Mouse (Mus musculus) common myeloid progenitor, adult 5-6 weeks (primary cell): ENCODE data around the gene Gm5485. TPM values are rescaled to one million over a fixed set of nuclear protein-coding genes. Genes with fewer than 3 reads are reported as not detected.

Experiments used
- ATAC-seq: replicated peaks from 2 replicates; pipeline ENCODE4 v1.8.0; 2016; ENCODE audit warnings: low read depth, mild to moderate bottlenecking, moderate TSS enrichment, inconsistent platforms; ENCODE audit not compliant: poor library complexity, severe bottlenecking
- total RNA-seq: library from RNA; stranded (forward); fragments of 200-1000, 187-1606 nt; gene quantifications from 2 replicates; pipeline ENCODE4 v1.2.3, GENCODE M21; 2017

Gm5485 gene
- total RNA-seq, result not detected in 2 replicates

GRCm38 (mm10) chr16:48412246-48412645, at the start of gene Gm5485:
Gm5485 (minus strand) TSS chr16:48412416.
- no peak for ATAC-seq

GRCm38 (mm10) chr16:48453264-48453663, 41.0 kb upstream of the Gm5485 start:
- no peak for ATAC-seq

DNA sequence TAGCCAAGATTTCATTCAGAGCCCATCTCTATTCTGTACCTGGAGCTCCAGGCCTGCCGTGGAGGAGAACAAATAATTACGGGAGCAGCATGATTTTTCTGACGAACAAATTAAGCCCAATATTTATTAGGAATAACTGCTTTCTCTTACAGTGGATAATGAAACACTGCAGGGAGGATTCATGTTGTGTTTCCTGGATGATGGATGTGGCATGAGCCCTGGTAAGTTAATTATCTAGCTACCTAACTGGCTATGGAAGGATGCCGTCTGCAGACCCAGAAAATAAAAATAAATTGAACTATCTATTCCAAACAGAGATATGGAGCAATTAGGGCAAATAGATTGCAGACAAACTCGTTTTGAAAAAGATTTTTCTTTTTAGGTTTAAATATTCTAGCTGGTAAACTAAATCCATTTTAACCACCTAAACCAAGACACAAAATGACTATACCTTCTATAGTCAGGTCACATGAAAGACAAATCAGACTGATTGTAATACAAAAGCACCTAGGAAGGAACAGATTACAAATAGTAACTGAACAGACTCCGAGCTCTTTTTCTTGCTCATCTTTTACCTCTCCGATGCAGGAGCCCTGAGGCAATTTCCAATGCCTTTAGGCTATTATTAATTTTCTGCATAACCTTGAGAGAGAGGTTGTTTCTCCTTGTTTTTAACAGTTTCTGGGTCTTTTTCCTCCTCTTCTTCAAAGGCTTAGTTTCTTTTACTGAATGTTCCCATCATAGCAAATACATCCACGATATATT, 34.1 kb upstream of the Gm5485 start:
- ATAC-seq, result no peak

- no peak for ATAC-seq
Observed at GRCm38 (mm10) chr16:48444589-48444988, 32.4 kb upstream of the Gm5485 start.

DNA sequence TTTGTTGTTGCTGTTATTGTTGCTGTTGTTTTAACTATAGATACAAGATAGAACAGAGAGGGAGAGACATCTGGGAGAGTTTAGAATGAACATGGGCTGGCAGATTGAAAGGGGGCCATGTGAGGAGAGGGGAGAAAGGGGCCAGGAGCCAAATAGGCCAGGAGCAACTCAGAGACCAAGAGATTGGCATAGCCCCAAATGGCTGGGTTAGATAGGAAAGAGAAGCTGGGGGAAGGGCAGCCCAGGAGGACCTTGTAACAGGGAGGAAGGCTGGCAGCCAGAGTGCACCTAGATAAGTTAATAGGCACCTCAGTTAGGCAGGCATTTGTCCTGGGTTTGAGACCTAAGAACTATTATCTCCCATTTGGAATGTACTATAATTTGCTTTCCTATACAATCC, 25.3 kb upstream of the Gm5485 start:
- ATAC-seq, result 0 out of 2 replicates have a peak, but pooled peaks have one; percentile 29

DNA sequence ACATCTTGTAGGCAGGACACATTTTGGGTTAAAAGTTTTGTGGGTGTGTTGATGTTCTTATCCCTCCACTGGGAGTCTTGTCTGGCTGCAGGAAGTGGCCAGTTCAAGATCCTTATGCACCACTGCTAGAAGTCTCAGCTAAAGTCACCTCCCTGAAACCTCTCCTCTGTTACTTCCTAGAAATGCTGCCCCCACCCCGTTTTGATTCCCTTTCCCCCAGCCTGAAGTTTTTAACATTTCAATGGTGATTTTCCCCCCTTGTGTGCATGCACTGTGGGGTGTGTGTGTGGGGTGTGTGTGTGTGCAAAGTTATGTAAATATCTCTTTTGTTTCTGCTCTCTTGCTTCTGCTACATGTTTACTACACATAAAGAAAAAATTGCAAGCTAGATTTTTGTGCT, 23.2 kb upstream of the Gm5485 start:
- no peak for ATAC-seq

DNA sequence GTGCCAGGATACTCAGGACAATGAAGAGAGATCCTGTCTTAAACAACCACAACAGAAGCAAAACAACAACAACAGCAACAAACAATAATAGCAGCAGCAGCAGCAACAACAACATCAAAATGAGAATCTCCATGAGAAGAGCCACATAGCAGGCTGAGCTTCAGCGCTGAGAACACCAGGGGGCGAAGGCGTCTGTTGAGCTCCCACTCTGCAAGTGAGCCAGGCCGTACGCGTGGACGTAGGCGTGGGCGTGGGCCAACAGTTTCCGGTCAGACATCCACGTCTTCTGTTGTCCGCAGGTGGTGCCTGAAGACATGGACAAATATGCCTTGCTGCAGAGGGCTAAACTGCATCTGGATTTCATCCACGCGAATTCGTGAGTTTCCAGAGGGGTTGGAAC, 18.8 kb upstream of the Gm5485 start, which contains the start of gene Morc1:
Gene Morc1, plus strand, starts transcription at position 211 of the 400 bp plus-strand sequence.
- no peak for ATAC-seq

- no peak for ATAC-seq
Observed at GRCm38 (mm10) chr16:48429427-48429826, 17.2 kb upstream of the Gm5485 start.

DNA sequence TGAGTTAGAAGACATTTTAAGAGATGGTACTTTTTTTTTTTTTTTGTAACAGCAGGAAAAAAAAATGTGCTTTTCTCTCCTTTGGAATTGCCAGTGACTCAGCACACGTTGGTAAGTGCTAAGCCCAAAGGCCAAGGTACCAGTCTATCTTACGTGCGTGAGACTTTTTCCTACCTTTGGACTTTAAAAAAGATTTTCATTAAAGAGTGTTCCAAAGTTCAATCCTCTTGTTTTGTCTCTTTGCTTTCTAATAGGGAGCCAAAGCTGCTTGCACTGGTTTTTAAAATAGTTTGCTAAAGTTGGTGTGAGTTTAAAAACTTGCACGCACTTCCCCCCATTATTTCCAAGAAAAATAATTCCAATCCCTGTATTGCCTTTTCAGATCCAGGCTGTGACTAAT, 11.9 kb upstream of the Gm5485 start:
- no peak for ATAC-seq

DNA sequence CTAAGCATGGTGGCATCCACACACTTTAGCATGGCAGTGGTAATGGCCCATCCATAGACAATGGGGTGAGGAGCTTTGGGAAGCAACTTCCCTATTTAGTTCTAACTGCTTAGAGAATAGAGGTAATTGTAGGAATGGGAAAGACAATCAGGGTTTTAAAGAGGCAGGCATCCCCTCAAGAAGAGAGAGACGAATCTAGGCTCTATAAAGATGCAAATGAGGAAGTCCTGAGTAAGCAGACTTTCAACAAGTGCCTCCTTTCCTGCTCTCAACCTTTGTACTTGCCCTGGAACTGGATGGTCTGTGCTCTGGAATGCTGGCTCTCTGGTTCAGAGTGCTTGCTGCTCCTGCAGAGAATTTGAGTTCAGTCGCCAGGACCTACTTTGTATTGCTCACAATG, 10.3 kb upstream of the Gm5485 start:
- ATAC-seq, result no peak

- peak; percentile 95 for ATAC-seq
Observed at GRCm38 (mm10) chr16:48419035-48419434, 6.8 kb upstream of the Gm5485 start.

DNA sequence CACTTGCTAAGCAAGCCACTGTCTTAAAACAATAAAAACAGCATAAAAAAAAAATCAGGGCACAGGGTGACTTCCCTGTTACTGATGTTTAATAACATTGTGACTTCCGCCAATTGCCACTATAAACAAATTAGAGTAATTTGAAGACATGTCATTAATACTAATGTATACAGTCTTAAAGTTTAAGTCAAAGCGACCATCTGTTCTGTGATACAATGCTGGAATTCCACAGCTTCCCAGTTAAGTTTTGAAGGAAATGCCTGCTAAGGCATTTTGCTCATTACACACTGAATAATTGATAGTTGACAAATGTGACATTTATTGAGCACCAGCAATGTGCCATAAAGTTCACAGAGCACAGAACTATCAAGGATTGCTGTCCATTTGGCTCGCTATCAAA, 6.3 kb upstream of the Gm5485 start:
- ATAC-seq, result no peak

- no peak for ATAC-seq
Observed at GRCm38 (mm10) chr16:48410125-48410524, 2.1 kb downstream of the Gm5485 start.

DNA sequence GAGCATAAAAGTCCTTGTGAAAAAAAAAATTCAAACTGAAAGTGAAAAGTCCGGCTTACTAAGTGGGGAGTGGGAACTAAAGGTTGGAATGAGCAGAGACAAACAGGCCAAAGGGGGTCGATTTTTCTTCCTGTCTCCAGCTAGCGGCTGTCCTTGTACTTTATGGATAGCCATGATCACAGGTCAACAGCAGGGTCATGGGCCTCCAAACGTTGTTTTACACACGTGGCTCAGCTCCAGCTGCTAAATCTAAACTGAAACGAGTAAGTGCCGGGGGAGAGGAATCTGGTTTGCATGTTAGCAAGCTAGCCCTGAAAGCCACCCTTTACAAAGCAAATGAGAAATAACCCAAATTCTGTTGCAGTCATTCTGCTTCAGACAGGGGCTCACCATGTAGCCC, 2.6 kb downstream of the Gm5485 start:
- ATAC-seq, result no peak

- no peak for ATAC-seq
Observed at GRCm38 (mm10) chr16:48405674-48406403, 6.4 kb downstream of the Gm5485 start.

DNA sequence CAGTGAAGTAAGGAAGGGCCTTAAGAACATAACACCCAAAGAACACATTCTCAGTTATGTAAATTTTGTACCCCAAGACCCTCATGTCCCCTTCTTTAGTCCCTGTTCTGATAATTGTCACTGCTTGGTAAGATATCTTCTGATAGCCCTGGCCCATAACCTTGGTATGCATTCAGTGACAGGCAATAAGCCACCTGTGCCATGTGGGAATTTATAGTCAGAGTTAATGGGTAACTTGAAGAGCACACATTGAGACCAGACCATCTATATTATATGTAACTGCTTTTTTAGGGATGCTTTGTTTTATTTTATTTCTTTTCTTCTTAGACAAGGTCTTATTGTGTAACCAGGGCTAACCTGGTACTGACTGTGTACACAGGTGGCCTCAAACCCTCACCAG, 8.2 kb downstream of the Gm5485 start:
- ATAC-seq, result no peak

- ATAC-seq, result peak; percentile 89
Observed at GRCm38 (mm10) chr16:48403423-48403822, 8.8 kb downstream of the Gm5485 start.

DNA sequence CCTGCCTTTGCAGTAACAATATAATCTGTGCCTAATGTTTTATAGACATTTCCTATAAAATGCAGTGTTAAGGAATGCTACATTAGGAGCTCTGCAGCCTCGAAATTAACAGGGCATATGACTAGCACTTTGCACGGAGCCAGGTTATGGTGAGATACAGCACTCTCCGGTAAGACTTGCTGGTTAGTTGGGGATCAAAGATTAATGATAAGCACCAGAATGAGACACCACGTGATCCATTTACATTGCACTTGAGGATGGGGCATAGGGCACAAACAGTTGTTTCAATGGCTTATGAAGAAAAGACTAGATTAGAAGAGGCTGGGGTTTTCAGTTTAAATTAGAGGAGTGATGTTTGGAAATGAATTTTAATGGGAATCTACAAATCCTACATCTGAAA, 9.3 kb downstream of the Gm5485 start:
- no peak for ATAC-seq

GRCm38 (mm10) chr16:48395278-48395677, 16.9 kb downstream of the Gm5485 start:
- no peak for ATAC-seq

- no peak for ATAC-seq
Observed at GRCm38 (mm10) chr16:48386982-48387381, 25.2 kb downstream of the Gm5485 start.

- no peak for ATAC-seq
Observed at GRCm38 (mm10) chr16:48383582-48384257, 28.5 kb downstream of the Gm5485 start.
